Mouse (Mus musculus): ENCODE results near the gene Cenpv.

The Cenpv gene

DNA sequence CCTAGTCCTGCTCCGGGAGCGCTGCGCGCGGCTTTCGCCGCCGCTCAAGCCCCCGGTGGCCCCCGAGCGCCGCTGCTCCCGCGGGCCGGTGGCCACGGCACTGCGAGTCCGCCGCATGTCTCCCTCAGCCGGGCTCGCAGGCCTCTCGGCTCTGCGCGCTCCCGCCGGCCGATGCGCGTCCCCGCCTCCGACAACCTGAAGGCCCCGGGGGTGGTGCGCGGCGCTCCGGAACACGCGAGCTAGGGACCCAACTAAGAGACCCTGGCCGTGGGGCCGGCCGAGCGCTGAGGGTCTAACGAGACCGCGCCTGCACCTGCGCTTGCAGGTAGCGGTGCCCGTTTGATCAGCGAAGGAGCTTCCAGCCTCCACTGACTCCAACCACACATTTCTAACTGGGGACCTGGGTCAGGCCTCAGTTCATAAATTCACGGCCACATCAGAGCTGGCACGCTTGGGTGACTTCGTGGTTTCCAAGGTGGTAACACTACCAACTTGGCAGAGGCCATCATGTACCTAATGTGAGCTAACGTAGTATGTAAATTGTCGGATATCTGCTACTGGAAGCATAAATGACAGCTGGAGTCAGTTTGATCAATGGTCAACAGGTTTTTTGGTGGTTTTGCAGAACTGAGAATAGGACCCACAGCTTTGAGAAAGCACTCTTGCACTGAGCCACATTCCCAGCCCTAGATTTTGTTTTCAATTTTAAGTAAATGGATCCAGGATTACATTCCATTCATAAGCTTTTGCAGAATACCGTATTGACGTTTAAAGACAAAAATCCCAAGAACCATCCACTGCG, at the start of gene Cenpv:
Gene Cenpv, minus strand, starts transcription at position 173 of the 802 bp plus-strand sequence.
- in situ Hi-C loops (cut with MboI, MseI), result no loop called here

DNA sequence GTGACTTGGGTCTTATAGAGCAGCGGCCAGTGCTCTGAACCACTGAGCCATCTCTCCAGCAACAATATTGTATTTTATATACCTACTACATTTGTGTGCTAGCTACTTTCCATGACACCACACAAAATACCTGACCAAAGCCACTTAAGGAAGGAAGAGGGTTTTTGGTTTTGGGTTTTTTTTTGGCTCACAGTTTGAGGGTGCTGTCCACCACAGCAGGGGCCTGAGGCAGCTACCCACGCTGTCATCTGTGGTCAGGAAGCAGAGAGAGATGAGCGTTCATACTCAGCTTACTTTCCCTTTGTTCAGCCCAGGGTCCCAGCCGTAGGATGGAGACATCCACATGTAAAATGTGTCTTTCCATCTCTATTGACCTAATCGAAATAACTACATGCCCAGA, 48.0 kb upstream of the Cenpv start:
- in situ Hi-C loops (cut with MboI, MseI), result loop anchor here (5.0 kb wide), 1 partner anchor 380 kb away; no protein-coding TSS in a partner anchor

DNA sequence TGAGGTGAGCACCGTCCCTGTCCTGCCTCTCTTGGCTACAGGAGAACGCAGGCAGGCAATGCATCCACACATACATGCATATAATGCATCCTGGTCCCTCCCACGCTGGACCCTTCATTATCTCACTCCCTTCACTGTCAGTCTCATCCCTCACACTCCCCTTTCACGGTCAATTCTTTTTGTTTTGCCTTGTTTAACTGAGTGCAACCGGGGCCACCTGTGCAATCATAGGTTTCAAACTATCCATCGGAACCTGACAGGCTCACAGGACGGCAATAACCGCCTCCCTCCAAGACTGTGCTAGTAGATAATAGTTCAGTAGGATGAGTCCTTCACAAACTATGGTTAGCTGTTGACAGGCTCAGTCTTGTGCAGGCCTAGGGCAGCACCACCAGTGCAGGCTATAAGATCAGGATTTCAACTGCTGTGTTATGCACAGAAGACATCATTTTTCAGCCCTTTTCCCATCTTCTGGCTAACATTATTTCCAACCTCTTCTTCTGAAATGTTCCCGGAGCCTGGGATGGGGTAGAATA, 45.7 kb upstream of the Cenpv start:
- in situ Hi-C loops (cut with MboI, MseI), result loop anchor here (5.0 kb wide), 2 partner anchors 82 to 377 kb away; no protein-coding TSS in a partner anchor

DNA sequence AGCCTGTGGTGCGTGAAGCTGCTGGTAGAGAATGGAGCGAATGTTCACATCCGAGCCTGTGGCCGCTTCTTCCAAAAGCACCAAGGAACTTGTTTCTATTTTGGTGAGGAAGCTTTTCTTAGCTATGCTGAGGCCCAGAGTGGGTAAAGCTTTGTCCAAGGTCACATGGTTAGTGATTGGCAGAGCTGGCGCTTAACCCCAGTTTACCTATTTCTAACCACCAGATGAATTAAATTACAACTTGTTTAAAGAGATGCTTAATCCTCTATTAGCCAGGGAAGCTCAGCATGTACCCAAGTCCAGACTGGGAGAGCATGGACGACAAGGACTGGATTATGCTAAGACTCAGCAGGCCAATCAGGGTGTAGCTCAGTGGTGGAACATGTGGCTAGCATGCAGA, 44.0 kb upstream of the Cenpv start:
- in situ Hi-C loops (cut with MboI, MseI), result loop anchor here (5.0 kb wide), 1 partner anchor 81 kb away; no protein-coding TSS in a partner anchor

DNA sequence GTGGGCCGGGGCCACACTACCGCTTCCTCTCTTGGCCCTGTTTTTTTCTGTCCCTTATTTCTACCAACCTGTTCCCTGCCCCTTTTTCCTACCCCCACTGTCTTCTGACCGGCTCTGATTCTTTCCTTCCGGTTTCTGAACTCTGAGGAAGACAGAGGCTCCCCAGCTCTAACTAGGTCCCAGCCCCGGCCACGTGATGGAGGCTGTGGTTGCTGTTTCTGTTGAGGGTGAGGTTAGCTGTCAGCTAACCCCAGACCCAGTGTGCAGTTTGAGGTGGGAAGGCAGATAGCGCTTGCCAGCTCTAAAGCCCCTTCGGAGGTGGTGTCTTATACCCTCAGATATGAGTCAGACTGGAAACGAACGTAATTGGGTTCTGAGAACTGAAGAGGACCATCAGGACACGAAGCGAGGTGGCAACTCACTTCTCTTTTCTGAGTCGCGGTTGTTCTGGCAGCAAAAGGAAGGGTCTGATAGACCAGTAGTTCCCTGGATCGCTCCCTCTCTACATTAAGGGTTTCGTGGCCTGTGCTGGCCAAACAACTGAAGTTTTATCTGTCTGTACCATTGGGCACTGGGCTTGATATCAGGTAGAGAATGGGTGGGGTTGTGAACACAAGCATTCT, 37.6 kb upstream of the Cenpv start:
- in situ Hi-C loops (cut with MboI, MseI), result no loop called here

DNA sequence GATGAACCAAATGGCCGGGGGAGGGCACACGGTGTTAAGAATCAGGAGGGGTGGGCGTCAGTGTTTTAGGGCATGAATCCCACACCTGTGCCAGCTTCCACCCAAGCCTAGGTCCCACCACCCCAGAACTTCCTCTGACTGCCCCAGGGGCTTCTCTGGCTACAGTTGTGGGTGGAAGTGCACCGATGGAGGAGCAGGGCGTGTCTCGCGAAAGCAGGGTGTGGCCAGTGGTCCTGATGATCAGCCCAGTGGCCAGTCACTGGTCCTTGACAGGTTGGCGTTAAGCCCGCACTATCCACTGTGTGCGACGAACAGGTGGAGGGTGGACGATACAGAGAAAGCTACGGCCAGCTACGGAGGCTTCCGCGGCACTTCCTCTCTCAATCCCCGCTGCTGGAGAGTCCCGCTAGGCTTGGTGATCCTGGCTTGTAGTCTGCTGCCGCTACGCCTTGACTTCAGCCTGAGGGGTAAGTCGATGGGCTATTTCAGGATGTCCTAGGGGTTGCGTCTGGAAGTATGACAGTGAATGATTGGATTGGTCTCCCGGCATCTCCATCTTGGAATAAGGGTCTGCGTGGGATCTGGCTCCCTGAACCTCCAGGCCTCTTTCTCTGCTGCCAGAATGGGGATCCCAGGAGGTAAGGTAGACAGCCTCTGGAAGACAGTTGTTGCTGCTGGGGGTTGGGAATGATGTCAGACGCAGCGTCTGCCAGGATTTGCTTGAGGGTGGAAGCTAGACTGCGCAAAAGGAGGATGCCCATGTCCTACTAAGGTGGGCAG, 36.8 kb upstream of the Cenpv start:
- in situ Hi-C loops (cut with MboI, MseI), result no loop called here

DNA sequence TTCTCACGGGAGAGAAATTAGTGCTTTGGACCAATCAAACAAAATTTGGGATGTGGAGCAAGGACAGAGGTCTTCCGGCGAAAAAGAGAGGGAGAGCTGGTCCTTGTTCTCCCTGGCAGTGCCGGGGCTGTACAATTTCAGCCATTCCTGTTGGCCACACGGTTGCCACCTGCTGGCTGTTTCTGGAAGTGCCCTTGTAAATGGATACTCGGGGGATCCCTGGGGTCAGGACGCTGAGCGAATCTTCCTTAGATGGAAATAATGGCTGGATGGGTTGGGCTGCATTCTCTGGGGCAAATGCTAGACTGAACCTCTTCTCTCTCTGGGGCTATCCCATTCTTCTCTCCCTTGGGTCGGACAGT, 36.2 kb upstream of the Cenpv start:
- in situ Hi-C loops (cut with MboI, MseI), result no loop called here

DNA sequence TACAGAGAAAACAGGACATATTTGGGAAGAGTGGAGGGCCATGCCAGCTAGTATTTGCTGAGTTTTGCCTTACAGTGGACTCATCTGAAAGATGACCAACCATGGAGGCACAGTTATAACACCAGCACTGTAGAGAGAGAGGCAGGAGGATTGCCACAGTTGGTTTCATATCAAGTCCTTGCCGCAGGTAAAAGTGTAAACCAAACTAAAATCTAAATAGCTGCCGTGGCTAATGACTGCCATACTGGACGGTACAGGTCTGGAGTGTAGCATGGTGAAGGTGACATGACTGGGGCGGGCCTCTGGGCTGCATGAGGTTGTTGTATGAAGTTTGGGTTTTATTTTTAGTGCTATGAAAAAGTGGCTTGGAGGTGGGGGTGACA, 35.6 kb upstream of the Cenpv start:
- in situ Hi-C loops (cut with MboI, MseI), result no loop called here

DNA sequence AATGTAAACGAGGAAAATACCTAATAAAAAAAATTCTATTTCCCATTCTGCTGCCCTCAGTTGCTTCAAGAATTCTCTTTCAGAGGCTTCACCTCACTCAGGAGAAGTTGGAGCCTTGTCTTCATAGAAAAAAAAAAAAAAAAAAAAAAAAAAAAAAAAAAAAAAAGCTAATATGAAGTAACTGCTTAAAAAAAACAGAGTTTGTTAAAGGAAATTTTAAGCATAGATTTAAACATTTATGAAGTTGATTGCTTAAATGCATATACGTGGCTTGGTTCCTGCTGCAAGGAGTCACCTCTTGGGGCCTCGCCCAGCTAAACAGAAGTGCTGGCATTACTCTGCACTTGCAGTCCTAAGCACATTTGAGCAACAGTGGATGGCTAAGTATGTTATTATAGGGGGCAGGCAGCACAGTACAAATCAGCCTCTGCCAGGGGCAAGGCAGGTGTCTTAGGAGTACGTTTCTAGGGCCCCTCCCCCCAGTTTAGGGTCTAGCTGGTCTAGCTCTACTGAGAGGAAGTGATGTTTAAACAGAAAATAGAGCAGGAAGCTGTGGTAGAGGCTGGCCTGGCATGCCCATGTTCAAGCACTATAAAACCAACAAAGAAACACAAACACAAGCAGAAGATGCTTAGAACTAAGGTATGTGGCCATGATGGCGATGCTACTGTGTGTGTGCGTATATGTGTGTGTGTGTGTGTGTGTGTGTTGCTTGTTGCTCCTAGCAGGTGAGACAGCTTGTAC, 35.1 kb upstream of the Cenpv start, which contains the start of gene Trpv2:
Gene Trpv2, plus strand, starts transcription at position 528 of the 744 bp plus-strand sequence.
- in situ Hi-C loops (cut with MboI, MseI), result no loop called here

DNA sequence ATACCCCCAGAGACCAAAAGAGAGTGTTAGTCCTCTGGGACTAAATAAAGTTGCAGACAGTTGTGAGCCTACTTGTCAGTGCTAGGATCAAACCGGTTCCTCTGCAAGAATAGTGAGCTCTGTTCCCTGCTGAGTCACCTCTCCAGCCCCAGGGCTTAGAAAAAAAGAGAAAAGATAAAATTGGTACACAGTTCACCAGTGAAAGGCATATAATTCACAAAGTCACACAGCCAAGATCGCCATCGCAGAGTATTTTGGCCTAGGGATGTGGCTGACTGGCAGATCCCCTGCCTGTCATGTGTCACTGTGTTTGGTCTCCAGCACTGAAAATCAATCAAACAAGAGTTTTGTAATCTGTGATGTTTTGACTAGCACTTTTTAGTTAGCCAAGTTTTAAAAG, 29.2 kb upstream of the Cenpv start:
- in situ Hi-C loops (cut with MboI, MseI), result loop anchor here (10.0 kb wide), 1 partner anchor 113 kb away; the partner anchor contains the start of genes Ncor1 and Pigl

DNA sequence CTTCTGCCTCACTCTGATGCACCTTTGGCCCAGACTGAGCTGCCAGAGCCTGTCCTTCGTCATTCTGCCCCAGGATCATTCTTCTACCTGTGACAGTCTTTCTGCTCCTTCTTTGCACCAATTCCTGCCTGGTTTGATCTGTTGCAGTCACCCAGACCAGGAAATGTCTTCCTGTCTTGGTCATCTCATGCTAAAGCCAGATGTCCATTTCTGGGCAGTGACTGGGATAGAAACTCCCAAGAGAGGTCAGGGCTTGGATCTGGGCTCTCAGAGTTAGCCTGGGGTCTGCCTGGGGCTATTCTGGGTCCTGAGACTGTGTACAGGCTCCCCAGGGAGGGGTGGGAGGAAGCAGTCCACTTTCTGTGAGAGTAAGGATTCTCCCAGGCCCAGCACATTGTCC, 27.1 kb upstream of the Cenpv start:
- in situ Hi-C loops (cut with MboI, MseI), result loop anchor here (10.0 kb wide), 1 partner anchor 111 kb away; the partner anchor contains the start of genes Ncor1 and Pigl

DNA sequence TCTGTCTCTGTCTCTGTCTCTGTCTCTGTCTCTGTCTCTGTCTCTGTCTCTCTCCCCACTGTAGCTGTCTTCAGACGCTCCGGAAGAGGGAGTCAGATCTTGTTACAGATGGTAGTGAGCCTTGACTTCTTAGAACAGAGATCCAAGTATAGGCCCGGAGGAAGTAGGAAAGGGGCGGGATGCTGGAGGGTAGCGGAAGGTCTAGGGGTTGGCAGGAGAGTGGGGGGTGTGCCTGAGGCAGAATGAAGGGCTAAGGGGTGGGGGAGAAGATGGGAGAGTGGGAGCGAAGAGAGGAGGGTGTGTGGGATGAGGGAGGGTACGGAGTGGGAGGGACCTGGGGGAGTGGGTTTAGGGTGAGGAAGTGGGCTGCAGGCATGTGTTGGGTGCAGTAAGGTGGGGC, 26.7 kb upstream of the Cenpv start:
- in situ Hi-C loops (cut with MboI, MseI), result loop anchor here (10.0 kb wide), 1 partner anchor 111 kb away; the partner anchor contains the start of genes Ncor1 and Pigl

DNA sequence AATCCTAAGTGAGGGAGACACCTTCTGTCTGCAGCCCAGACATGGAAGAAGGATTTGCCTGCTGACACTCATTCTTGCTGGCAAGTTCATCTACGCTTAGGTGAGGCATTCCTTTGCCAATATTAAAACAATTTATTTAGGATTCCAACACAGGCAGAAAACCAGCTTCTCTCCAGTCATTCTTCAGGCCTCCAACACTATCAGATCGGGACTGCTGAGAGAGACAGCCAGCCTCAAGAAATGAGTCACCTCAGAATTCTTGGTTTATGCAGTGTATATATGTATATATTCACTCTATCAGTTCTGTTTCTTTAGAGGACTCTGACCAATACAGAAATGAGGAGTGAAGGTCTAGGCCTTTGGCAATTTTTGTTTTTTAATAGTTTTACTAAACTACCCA, 24.5 kb upstream of the Cenpv start:
- in situ Hi-C loops (cut with MboI, MseI), result loop anchor here (10.0 kb wide), 1 partner anchor 109 kb away; the partner anchor contains the start of genes Ncor1 and Pigl

DNA sequence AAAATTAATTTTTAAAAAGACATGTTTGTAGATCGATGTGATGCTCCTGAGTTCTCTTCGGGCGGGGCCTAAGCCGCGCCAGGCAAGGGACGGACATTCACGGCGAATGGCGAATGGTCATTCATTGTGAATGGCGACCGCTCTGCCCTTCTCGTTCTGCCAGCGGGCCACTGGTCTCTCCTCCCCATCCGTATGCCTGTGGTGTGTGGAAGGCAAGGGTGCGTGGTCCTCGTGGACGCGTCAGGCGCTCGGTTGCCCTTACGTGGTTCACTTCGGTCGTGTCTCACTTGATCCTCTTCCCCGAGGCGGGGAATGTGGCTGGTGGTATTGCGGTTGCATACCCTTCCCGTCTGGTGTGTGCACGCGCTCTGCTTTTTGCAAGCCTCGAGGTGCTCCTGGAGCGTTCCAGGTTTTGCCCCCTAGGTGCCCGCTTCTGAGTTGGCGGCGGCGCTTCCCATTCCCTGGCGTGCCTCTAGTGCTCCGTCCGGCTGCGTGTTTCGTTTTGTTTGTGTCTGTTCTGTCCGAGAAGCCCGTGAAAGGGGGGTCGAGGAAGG, 21.5 kb upstream of the Cenpv start:
- in situ Hi-C loops (cut with MboI, MseI), result loop anchor here (10.0 kb wide), 1 partner anchor 106 kb away; the partner anchor contains the start of genes Ncor1 and Pigl

DNA sequence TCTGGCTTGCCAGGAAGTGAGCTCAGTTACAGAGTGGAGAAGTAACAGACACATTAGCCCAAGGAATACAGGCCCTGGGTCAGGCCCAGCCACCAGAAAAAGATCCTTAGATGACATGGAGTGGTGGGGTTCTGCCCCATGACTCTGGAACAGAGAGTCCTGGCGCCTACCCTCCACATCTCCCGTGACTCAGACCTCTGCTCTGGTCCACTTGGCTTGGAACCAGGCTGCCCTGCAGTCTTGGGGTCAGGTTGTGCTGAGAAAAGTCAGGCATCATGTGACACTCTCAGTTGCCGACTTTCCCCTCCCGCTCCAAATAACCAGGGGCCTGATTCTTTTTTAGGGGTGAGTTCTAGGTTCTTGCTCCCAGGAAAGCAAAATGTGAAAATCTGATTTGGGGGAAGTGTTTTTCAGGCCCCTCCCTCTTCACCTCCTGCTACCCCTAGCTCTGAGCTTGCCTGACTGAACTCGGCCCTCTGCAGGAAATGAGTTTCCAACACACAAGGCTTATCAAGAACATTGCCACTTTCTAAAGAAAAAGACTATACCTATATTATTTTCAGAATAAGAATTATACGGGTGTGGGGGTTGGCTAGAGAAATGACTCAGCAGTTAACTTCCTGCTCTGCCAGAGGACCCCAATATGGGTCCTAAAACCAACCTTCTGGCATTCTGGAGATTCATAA, 20.0 kb upstream of the Cenpv start:
- in situ Hi-C loops (cut with MboI, MseI), result no loop called here

DNA sequence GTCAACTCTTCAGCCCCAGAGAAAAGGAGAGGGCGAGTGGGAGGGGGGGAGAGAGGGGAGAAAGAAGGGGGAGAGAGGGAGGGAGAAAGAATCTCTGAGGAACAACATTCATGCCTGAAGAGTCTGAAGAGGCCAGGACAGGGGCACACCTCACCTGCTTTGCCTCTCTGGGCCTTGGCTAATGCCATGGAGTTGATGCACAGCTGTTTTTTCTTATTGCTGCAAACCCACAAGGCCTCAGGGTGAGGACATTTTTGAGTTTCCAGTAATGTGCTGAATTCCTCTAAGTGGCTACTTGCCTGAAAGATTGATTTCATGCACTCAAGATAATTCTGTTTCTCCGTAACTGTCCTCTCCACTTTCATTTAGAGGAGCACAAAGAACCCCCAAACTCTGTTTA, 19.1 kb upstream of the Cenpv start:
- in situ Hi-C loops (cut with MboI, MseI), result no loop called here

DNA sequence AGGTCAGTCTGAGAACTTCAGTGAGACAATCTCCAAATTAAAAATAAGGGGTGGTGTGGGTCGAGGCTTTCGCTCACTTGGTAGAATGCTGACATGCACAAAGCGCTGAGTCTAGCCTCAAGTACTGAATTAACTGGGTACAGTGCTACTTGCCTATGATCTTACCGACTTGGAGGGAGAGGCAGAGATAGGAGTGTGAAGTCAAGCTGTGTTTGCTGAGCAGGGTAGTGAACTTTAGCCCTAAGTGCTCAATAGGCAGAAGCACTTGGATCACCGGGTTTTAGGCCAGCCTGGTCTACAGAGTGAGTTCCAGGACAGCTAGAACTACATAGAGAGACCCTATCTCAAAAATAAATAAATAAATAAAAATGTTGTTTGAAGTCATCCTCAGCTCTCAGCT, 18.1 kb upstream of the Cenpv start:
- in situ Hi-C loops (cut with MboI, MseI), result no loop called here

DNA sequence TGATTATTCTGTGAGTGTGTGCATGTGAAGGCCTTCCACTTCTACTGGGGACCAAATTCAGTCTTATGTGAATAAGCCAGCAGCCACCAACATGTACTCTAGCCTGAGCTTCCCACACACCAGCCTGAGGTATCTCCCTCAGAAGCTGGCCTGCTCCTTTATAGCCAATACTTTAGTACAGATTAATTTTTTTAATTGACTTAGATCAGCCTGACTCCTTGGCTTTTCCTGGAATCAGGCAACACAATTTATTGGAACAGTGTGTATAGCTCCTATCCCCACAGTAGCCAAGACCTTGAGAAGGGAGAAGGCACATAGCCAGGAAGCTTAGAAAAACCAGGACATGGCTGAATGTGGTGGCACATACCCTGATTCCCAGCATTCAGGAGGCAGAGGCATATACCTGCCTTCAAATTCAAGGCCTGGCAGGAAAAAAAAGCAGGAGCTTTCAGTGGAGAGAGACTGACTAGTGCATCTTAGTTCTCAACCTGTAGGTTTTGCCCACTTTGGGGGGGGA, 16.9 kb upstream of the Cenpv start:
- in situ Hi-C loops (cut with MboI, MseI), result no loop called here

DNA sequence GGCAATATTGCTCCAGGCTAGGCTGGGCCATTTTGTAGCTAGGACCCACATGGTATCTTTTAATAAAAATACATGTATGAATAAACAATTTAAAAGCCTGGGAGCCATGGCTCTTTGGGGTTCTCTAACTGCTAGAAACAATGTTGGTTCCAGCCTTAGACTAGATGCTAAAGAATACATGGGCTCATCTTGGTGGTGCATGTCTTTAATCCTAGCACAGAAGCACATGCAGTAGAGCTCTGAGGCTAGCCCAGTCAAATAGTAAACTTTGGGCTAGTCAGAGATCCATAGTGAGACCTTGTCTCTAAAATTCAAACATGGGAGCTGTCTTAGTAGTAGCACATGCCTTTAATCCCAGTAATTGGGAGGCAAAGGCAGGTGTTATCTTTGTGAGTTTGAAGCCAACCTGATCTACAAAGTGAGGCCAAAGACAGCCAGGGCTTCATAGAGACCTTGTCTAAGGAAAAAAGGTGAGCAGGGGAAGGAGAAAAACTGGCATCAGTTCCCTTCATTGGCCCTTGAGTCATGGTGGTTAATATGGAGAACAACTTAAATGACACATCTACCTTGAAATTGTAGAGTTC, 16.0 kb upstream of the Cenpv start:
- in situ Hi-C loops (cut with MboI, MseI), result no loop called here

Measured in T-helper 1 cell (primary cell).